Mouse (Mus musculus) hindbrain, embryonic 16.5 days (tissue): ENCODE measurements at regions not wholly inside any gene's neighbourhood (a gene's known extent, or its start where the extent isn't known, plus 50 kb on each side); places are given as distances from the start of the nearest gene placed in this dataset.

Experiments used
- ATAC-seq: fragments of 200-750 bp; cut with Nextera tagmentation; 2 replicates; pipeline ENCODE4 v1.8.0; 2017; ENCODE audit warnings: moderate TSS enrichment, moderate library complexity
- H3K27ac ChIP-seq: fragments of 300-500 bp; sonication (generic); 2 replicates; pipeline ENCODE4 v1.5.1; 2014; ENCODE audit warnings: low read depth, mild to moderate bottlenecking, control low read depth, low read length, moderate library complexity
- H3K27me3 ChIP-seq: fragments of 300-500 bp; sonication (generic); replicated peaks from 2 replicates; pipeline ENCODE4 v1.6.1; 2014; ENCODE audit warnings: low read length; ENCODE audit not compliant: control insufficient read depth, insufficient read depth
- H3K36me3 ChIP-seq: fragments of 300-500 bp; sonication (generic); 2 replicates; pipeline ENCODE4 v1.6.1; 2014; ENCODE audit warnings: mild to moderate bottlenecking, low read length, moderate library complexity, mixed read lengths; ENCODE audit not compliant: control insufficient read depth, insufficient read depth
- H3K4me1 ChIP-seq: fragments of 300-500 bp; sonication (generic); 2 replicates; pipeline ENCODE4 v1.6.1; 2014; ENCODE audit warnings: low read depth, low read length; ENCODE audit not compliant: control insufficient read depth, insufficient read depth
- H3K4me2 ChIP-seq: fragments of 300-500 bp; sonication (generic); 2 replicates; pipeline ENCODE4 v1.6.1; 2014; ENCODE audit warnings: mild to moderate bottlenecking, low read length, control low read depth, moderate library complexity
- H3K4me3 ChIP-seq: fragments of 300-500 bp; sonication (generic); 2 replicates; pipeline ENCODE4 v1.5.1; 2014; ENCODE audit warnings: mild to moderate bottlenecking, low read length, control low read depth, moderate library complexity
- H3K9ac ChIP-seq: fragments of 300-500 bp; sonication (generic); 2 replicates; pipeline ENCODE4 v1.6.1; 2014; ENCODE audit warnings: low read depth, mild to moderate bottlenecking, control low read depth, low read length, moderate library complexity
- H3K9me3 ChIP-seq: fragments of 300-500 bp; sonication (generic); 2 replicates; pipeline ENCODE4 v1.6.1; 2014; ENCODE audit warnings: mild to moderate bottlenecking, low read length, moderate library complexity; ENCODE audit not compliant: control insufficient read depth
- WGBS: fragments of 180-500 bp; shearing (Covaris S2); extraction: QIAGEN DNeasy Blood & Tissue Kit; methylation state at CpG from one replicate; pipeline ENCODE4 v1.1.7; 2014; 5-methylcytosine and 5-hydroxymethylcytosine counted together

- no peak for ATAC-seq
- 76% methylated on average over 15 of the region's 15 CpGs for WGBS
Measured at GRCm38 (mm10) chr10:117530007-117530858, 99.1 kb upstream of the Cpm start.

DNA sequence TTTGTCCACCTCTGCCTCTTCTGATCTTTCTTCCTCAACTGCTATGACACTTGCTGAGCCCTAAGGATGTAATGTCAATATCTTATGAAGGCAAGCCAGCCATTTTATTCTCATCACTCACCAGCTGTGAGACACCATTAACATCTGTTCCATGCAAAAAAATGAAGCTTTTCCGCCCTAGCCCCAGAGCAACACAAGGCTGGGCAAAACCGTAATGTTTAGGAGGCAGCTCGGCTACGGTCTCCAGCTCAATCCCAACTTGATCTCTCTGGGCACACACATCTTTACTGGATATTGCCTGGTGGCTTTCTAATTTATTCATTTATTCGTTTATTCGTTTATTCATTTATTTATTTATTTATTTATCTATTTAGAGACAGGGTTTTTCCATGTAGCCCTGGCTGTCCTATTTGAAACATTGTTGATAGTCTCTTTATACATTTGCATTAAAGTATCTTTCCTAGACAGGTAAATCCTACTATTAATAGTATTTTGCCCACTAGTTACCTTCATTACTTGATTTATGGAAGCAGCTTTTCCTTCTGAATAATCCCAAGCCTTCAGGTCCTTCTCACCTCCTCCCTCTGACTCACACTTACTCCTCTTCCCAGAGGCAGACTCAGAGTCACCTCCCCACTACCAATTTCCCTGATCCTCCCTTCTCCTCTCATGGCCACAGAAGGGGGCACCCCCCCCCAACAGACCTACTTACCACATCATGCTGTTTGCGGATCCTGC, 99.9 kb upstream of the Cpm start:
- no peak overlapping the region for H3K4me3 ChIP-seq
- no peaks in the 10 kb centered on the region for H3K27me3 ChIP-seq
- H3K27ac ChIP-seq, result no peak overlapping the region
- WGBS, result 81% methylated on average over 7 of the region's 7 CpGs
- H3K4me1 ChIP-seq, result no peaks in the 10 kb centered on the region
- no peak overlapping the region for H3K4me2 ChIP-seq
- no peaks in the 10 kb centered on the region for H3K36me3 ChIP-seq
- no peak overlapping the region for H3K9ac ChIP-seq
- no peaks in the 10 kb centered on the region for H3K9me3 ChIP-seq
- no peak for ATAC-seq

More at GRCm38 (mm10) chr10:117530007-117530858, 99.1 kb upstream of the Cpm start:
- no peak overlapping the region for H3K4me3 ChIP-seq
- no peaks in the 10 kb centered on the region for H3K27me3 ChIP-seq
- no peak overlapping the region for H3K27ac ChIP-seq
- no peak overlapping the region for H3K9ac ChIP-seq
- H3K4me1 ChIP-seq, result no peaks in the 10 kb centered on the region
- H3K9me3 ChIP-seq, result no peaks in the 10 kb centered on the region
- no peak overlapping the region for H3K4me2 ChIP-seq
- no peaks in the 10 kb centered on the region for H3K36me3 ChIP-seq

- H3K36me3 ChIP-seq, result no peaks in the 10 kb centered on the region
- WGBS, result 81% methylated on average over 8 of the region's 8 CpGs
Measured at GRCm38 (mm10) chr10:117528575-117529268, 100.6 kb upstream of the Cpm start.

GRCm38 (mm10) chr10:117527979-117528378, 101.3 kb upstream of the Cpm start:
- H3K36me3 ChIP-seq, result no peaks in the 10 kb centered on the region
- H3K27ac ChIP-seq, result no peak overlapping the region
- H3K27me3 ChIP-seq, result no peaks in the 10 kb centered on the region
- no peaks in the 10 kb centered on the region for H3K9me3 ChIP-seq
- H3K4me1 ChIP-seq, result no peaks in the 10 kb centered on the region
- ATAC-seq, result no peak
- WGBS, result 86% methylated on average over 6 of the region's 6 CpGs
- H3K9ac ChIP-seq, result no peak overlapping the region
- H3K4me3 ChIP-seq, result no peak overlapping the region
- H3K4me2 ChIP-seq, result no peak overlapping the region

More at GRCm38 (mm10) chr10:117528575-117529268, 100.6 kb upstream of the Cpm start:
- Histone ChIP-seq H3K4me3 (no peak overlapping the region), H3K27ac (no peak overlapping the region), H3K27me3 (no peaks in the 10 kb centered on the region), H3K4me1 (no peaks in the 10 kb centered on the region), H3K9me3 (no peaks in the 10 kb centered on the region), H3K4me2 (no peak overlapping the region), H3K9ac (no peak overlapping the region)
- no peak for ATAC-seq

- Histone ChIP-seq H3K4me2 (no peak overlapping the region), H3K9me3 (no peaks in the 10 kb centered on the region), H3K27ac (no peak overlapping the region), H3K36me3 (no peaks in the 10 kb centered on the region), H3K9ac (no peak overlapping the region), H3K4me1 (no peaks in the 10 kb centered on the region), H3K4me3 (no peak overlapping the region), H3K27me3 (no peaks in the 10 kb centered on the region)
- no peak for ATAC-seq
- 95% methylated on average over 5 of the region's 5 CpGs for WGBS
Measured at GRCm38 (mm10) chr10:117527243-117527642, 102.1 kb upstream of the Cpm start.

- H3K9ac ChIP-seq, result no peak overlapping the region
- no peaks in the 10 kb centered on the region for H3K27me3 ChIP-seq
- WGBS, result 78% methylated on average over 3 of the region's 3 CpGs
- no peaks in the 10 kb centered on the region for H3K36me3 ChIP-seq
- H3K4me1 ChIP-seq, result no peaks in the 10 kb centered on the region
- H3K4me2 ChIP-seq, result no peak overlapping the region
- no peaks in the 10 kb centered on the region for H3K9me3 ChIP-seq
- ATAC-seq, result no peak
- H3K27ac ChIP-seq, result no peak overlapping the region
- no peak overlapping the region for H3K4me3 ChIP-seq
Measured at GRCm38 (mm10) chr10:117526834-117527188, 102.5 kb upstream of the Cpm start.

DNA sequence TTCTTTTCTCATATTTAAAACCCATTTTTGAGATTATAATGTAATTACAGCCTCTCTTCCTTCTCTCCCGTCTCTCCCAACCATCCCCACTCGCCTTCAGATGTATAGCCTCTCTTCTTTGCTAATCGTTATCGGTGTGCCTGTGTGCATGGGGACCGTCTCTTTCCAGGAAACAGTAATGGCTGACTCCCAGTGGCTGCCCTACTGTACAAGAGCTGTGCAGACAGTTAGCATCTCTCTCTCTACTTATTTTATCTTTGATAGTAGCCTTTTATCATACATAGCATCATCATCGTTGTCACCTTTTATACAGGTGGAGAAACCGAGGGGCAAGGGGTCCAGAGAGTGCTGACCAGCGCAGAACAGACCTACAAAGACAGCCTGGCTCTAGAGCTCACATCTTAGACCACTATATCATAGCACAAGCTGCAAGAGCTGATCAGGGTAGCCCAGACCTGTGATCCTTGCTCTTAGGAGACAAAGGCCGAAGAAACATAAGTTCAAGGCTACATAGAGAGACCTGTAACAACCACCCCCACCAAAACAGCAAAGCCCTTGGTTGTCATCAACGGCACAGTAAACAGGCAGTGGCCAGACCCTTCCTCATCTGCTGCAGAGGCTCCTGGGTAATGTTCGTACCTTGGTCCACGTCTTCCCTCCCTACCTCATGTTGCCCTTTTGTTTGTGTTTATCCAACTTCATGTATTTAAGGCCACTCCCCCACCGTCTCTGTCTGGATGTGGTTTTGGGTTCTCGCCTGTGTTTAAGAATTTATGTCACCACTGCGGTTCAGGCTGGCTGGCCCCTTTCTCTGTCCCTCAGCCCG, 103.1 kb upstream of the Cpm start:
- H3K27ac ChIP-seq, result no peak overlapping the region
- H3K4me2 ChIP-seq, result no peak overlapping the region
- 82% methylated on average over 16 of the region's 16 CpGs for WGBS
- ATAC-seq, result no peak
- no peaks in the 10 kb centered on the region for H3K36me3 ChIP-seq
- no peaks in the 10 kb centered on the region for H3K9me3 ChIP-seq
- H3K4me3 ChIP-seq, result no peak overlapping the region
- no peaks in the 10 kb centered on the region for H3K4me1 ChIP-seq
- H3K27me3 ChIP-seq, result no peaks in the 10 kb centered on the region
- H3K9ac ChIP-seq, result no peak overlapping the region

DNA sequence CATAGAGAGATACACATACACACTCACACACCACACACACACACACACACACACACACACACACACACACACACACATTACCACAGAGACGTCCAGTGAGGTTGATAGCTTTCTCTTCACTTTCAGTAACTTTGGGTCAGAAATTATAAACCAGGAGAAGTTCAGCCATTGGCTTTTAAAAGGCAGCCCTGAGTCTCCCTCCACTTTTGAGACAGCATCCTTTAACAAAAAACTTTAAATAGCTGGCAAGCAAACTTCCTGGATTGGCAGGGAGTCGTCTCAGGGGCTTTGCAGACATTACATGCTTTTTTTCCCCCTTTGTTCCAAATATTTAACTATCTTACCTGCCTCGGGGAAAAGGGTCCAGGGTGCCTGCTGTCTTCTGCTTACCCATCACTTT, 103.7 kb upstream of the Cpm start:
- H3K36me3 ChIP-seq, result no peaks in the 10 kb centered on the region
- no peak overlapping the region for H3K4me2 ChIP-seq
- H3K27ac ChIP-seq, result no peak overlapping the region
- H3K4me1 ChIP-seq, result no peaks in the 10 kb centered on the region
- no peaks in the 10 kb centered on the region for H3K9me3 ChIP-seq
- WGBS, result 53% methylated on average over 3 of the region's 3 CpGs
- no peaks in the 10 kb centered on the region for H3K27me3 ChIP-seq
- H3K9ac ChIP-seq, result no peak overlapping the region
- no peak for ATAC-seq
- no peak overlapping the region for H3K4me3 ChIP-seq
